Mouse (Mus musculus) kidney, postnatal 0 days (tissue): Measurements from ENCODE around the gene Lrrc2. TPM values are rescaled to one million over a fixed set of nuclear protein-coding genes. Genes with fewer than 3 reads are reported as not detected.

Experiments used
- ATAC-seq: fragments of 200-750 bp; cut with Nextera tagmentation; replicated peaks from 2 replicates; pipeline ENCODE4 v1.8.0; 2017; ENCODE audit warnings: low read depth, moderate number of reproducible peaks, moderate TSS enrichment, moderate library complexity; ENCODE audit not compliant: low FRiP score
- DNase-seq: peaks from one replicate; pipeline ENCODE4 v3.0.0-alpha.2; 2016; ENCODE audit warnings: low spot score
- H3K27ac ChIP-seq: fragments of 300-500 bp; sonication (generic); 2 replicates; pipeline ENCODE4 v1.5.1; 2014; ENCODE audit warnings: mild to moderate bottlenecking
- H3K27me3 ChIP-seq: fragments of 300-500 bp; sonication (generic); 2 replicates; pipeline ENCODE4 v1.6.1; 2014; ENCODE audit warnings: low read length, mixed read lengths; ENCODE audit not compliant: insufficient read depth
- H3K36me3 ChIP-seq: fragments of 300-500 bp; sonication (generic); 2 replicates; pipeline ENCODE4 v1.6.1; 2014; ENCODE audit warnings: low read length, mixed read lengths; ENCODE audit not compliant: insufficient read depth
- H3K4me1 ChIP-seq: fragments of 300-500 bp; sonication (generic); replicated peaks from 2 replicates; pipeline ENCODE4 v1.6.1; 2014; ENCODE audit warnings: antibody characterized with exemption, low read length, mixed read lengths; ENCODE audit not compliant: insufficient read depth
- H3K4me2 ChIP-seq: fragments of 300-500 bp; sonication (generic); 2 replicates; pipeline ENCODE4 v1.6.1; 2014; ENCODE audit warnings: mild to moderate bottlenecking, low read length, moderate library complexity, mixed read lengths
- H3K4me3 ChIP-seq: fragments of 300-500 bp; sonication (generic); replicated peaks from 2 replicates; pipeline ENCODE4 v1.5.1; 2014; ENCODE audit warnings: low read depth, low read length
- H3K9ac ChIP-seq: fragments of 300-500 bp; sonication (generic); 2 replicates; pipeline ENCODE4 v1.6.1; 2014; ENCODE audit warnings: low read depth, low read length
- H3K9me3 ChIP-seq: fragments of 300-500 bp; sonication (generic); replicated peaks from 2 replicates; pipeline ENCODE4 v1.6.1; 2016; ENCODE audit warnings: low read length, inconsistent platforms, mixed read lengths
- CTCF ChIP-seq: IDR thresholded peaks from 2 replicates; pipeline ENCODE4 v1.5.1; 2016; ENCODE audit warnings: antibody characterized with exemption, low read depth, mild to moderate bottlenecking, moderate library complexity
- WGBS: fragments of 180-500 bp; shearing (Covaris S2); extraction: QIAGEN DNeasy Blood & Tissue Kit; methylation state at CpG from one replicate; pipeline ENCODE4 v1.1.7; 2014; 5-methylcytosine and 5-hydroxymethylcytosine counted together
- polyA plus RNA-seq: library from polyadenylated mRNA; unstranded; fragments of >200 nt; fragmentation: Nextera tagmentation; extraction: Ambion mirVana; gene quantifications from 2 replicates; pipeline ENCODE4 v1.2.1, GENCODE M21; 2015

Lrrc2 gene
- polyA plus RNA-seq, 1 experiment from 2014 or later = 0.51 TPM

DNA sequence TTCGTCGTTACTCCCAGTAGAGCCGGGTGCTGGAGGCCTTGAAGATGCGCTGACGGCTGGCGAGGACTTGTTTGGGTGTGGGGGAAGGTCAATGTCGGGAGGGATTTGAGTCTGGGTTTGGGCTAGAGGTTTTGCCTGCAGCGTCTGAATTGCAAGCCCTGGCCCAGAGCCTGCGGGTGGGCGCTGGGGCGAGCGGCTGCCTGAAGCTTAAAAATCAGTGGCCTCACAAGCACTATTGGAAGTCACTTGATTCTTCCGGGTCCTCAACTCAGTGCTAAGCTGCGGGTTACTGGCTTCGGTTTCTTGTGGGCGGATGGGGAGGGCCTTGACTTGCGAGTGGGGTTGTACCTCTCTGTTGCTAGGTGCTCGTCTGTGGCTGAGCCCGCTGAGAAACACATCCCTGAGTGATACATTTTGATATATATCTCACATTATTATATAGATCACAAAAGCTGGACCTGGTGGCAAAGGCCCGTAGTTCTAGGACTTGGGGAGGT lies 4.7 kb upstream of the Lrrc2 start:
- ATAC-seq (no peak), DNase-seq (no peak)
- no peak for TF ChIP-seq CTCF
- no peaks in the 10 kb centered on the region for H3K4me1 ChIP-seq
- no peak overlapping the region for H3K4me2 ChIP-seq
- 26% methylated on average over 20 of the region's 20 CpGs for WGBS
- no peak overlapping the region for H3K27ac ChIP-seq
- H3K9me3 ChIP-seq = no peaks in the 10 kb centered on the region
- H3K9ac ChIP-seq = no peak overlapping the region
- no peaks in the 10 kb centered on the region for H3K36me3 ChIP-seq
- peaks cover 26% of the 10 kb centered on the region for H3K27me3 ChIP-seq
- no peak overlapping the region for H3K4me3 ChIP-seq

DNA sequence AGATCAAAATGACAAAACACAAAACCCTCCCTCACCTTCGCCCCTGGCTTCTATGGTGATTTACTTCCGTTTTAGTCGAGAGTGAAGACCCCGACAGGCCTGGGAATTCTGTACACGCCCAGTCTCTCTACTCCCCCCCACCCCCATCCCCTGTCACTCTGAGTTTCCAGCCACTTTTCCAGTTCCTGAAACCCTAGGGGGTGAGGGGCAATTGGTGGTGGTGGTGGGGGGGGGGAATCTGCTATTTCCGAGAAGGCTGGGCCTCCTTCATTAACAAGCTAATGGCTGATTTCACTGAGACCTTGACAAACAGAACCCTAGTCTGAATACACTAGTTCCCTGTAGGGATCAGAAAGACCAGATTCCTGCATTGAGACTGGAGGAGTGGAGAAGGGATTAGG lies 4.1 kb upstream of the Lrrc2 start:
- H3K4me1 ChIP-seq = no peaks in the 10 kb centered on the region
- H3K9me3 ChIP-seq = no peaks in the 10 kb centered on the region
- no peak overlapping the region for H3K4me2 ChIP-seq
- H3K36me3 ChIP-seq = no peaks in the 10 kb centered on the region
- no peak overlapping the region for H3K9ac ChIP-seq
- TF ChIP-seq CTCF = no peak
- H3K27me3 ChIP-seq = peaks cover 26% of the 10 kb centered on the region
- no peak overlapping the region for H3K4me3 ChIP-seq
- ATAC-seq = no peak
- no peak overlapping the region for H3K27ac ChIP-seq
- WGBS = 32% methylated on average over 6 of the region's 6 CpGs
- no peak for DNase-seq

DNA sequence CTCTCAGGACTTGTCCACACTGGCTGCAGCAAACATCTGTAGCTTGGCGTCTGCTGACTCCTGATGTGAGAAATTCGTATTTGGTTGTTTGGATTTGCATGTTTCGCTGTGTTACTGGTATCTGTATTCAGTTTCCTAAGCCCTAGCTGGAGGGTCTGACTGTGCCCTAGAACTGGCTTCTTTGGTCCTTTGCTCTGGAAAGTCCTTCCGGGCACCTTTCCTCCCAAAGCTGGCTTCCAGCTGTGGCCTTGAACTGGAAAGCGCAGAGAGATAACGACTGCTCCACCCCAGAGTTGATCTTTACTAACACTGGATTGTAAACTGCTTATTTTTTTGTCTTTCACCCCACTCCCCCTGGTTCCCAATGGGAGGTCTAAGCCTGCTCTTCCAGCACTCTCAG lies 3.4 kb upstream of the Lrrc2 start:
- Histone ChIP-seq H3K9me3 (no peaks in the 10 kb centered on the region), H3K4me1 (no peaks in the 10 kb centered on the region), H3K27me3 (peaks cover 26% of the 10 kb centered on the region), H3K4me3 (no peak overlapping the region), H3K36me3 (no peaks in the 10 kb centered on the region), H3K9ac (no peak overlapping the region), H3K4me2 (no peak overlapping the region), H3K27ac (no peak overlapping the region)
- no peak for ATAC-seq
- WGBS = 67% methylated on average over 6 of the region's 6 CpGs
- no peak for TF ChIP-seq CTCF
- no peak for DNase-seq

DNA sequence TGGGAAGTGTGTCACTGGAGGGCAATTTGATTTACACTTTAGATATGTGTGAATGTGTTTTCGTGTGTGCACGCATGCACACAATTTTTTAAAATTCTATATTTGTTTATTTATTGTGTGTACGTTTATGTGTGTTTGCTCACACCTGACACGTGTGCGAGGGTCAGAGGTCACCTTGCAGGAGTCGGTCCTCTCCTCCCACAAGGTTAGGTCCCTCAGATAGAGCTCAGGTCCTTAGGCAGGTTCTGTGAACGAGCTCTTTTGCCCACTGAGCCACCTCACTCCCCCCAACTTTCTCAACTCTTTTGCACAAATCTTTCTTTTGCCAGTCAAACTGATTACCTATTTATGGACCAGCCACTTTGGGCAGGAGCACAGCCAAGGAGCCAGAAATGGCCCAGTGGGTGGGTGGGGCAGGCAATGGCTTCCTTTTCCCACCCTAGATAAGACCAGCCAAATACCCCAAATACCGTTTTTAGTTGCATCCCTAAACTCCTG lies 2.5 kb upstream of the Lrrc2 start:
- WGBS = 52% methylated on average over 8 of the region's 8 CpGs
- no peaks in the 10 kb centered on the region for H3K4me1 ChIP-seq

DNA sequence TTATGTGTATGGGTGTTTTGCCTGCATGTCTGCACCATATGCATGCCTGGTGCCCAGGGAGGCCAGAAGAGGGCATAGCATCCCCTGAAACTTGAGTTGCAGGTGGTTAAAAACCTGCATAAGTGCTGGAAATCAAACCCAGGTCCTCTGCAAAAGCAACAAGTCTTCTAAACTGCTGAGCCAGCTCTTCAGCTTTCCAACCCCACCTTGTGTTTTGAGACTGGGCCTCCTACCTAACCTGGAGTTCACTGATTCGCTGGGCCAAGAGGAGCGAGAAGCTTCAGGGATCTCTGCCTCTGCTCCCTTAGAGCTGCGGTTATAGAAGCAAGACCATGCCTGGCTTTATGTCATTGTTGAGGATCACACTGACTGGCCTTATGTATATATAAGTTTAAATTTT lies 1.2 kb upstream of the Lrrc2 start:
- ATAC-seq = no peak

More for the DNA sequence above, 2.5 kb upstream of the Lrrc2 start:
- Histone ChIP-seq H3K9me3 (no peaks in the 10 kb centered on the region), H3K9ac (no peak overlapping the region), H3K27me3 (peaks cover 26% of the 10 kb centered on the region), H3K27ac (no peak overlapping the region), H3K4me3 (no peak overlapping the region), H3K4me2 (no peak overlapping the region), H3K36me3 (no peaks in the 10 kb centered on the region)
- DNase-seq = no peak
- no peak for ATAC-seq
- no peak for TF ChIP-seq CTCF

DNA sequence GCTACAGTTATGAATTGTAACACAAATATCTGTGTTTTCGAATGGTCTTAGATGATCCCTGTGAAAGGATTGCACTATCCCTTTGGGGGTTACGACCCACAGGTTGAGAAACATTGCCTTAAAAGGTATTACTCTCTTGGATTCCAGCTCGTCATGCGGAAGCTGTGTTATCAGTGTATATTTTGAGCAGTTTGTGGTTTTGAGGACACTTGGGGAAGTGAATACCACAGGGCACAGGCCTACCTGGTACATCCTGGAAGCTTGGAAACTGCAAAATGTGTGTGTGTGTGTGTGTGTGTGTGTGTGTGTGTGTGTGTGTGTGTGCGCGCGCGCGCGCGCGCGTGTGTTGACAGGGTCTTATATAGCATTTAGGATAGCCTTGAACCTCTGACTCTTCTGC lies 521 bp downstream of the Lrrc2 start:
- no peaks in the 10 kb centered on the region for H3K9me3 ChIP-seq
- peaks cover 10% of the 10 kb centered on the region; the same call in 1 of the 2 replicates for H3K27me3 ChIP-seq
- H3K4me2 ChIP-seq = no peak overlapping the region
- no peaks in the 10 kb centered on the region for H3K36me3 ChIP-seq
- H3K4me3 ChIP-seq = no peak overlapping the region
- DNase-seq = no peak
- no peak for ATAC-seq
- H3K4me1 ChIP-seq = no peaks in the 10 kb centered on the region
- WGBS = 94% methylated on average over 13 of the region's 13 CpGs
- no peak for TF ChIP-seq CTCF
- H3K27ac ChIP-seq = no peak overlapping the region
- H3K9ac ChIP-seq = no peak overlapping the region

More for the DNA sequence above, 1.2 kb upstream of the Lrrc2 start:
- TF ChIP-seq CTCF = no peak
- Histone ChIP-seq H3K9ac (no peak overlapping the region), H3K4me1 (no peaks in the 10 kb centered on the region), H3K27ac (no peak overlapping the region), H3K9me3 (no peaks in the 10 kb centered on the region), H3K27me3 (peaks cover 18% of the 10 kb centered on the region), H3K36me3 (no peaks in the 10 kb centered on the region), H3K4me3 (no peak overlapping the region), H3K4me2 (no peak overlapping the region)
- DNase-seq = no peak
- 93% methylated on average over 3 of the region's 3 CpGs for WGBS

DNA sequence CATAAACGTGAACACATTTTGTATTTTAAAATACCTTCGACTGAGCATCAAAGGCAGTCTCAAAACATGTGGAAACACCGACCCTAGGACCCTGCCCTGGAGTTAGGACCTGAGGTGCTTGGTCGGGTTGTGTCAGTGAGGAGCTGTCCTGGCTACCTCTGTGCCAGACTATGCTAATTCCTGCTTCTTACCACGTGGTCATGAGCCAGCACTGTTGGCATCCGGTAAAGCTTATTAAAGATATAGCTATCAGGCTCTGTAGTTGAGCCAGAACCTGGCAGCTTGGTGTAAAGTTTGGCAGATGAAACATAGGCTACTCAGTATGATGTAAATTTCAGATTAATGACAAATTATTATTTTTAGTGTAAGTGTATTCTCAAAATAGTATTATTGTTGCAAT lies 1.1 kb downstream of the Lrrc2 start:
- no peak overlapping the region for H3K4me3 ChIP-seq
- H3K27me3 ChIP-seq = peaks cover 8% of the 10 kb centered on the region; the same call in 1 of the 2 replicates
- H3K27ac ChIP-seq = no peak overlapping the region
- no peaks in the 10 kb centered on the region for H3K4me1 ChIP-seq
- TF ChIP-seq CTCF = no peak
- H3K36me3 ChIP-seq = no peaks in the 10 kb centered on the region
- 58% methylated on average over 6 of the region's 6 CpGs for WGBS
- no peaks in the 10 kb centered on the region for H3K9me3 ChIP-seq
- ATAC-seq (no peak), DNase-seq (no peak)
- no peak overlapping the region for H3K9ac ChIP-seq
- H3K4me2 ChIP-seq = no peak overlapping the region
